Mouse (Mus musculus) small intestine, adult 2 months (tissue): ENCODE measurements around the gene Krt7.

Experiments
- CTCF ChIP-seq: fragments of 200-500 bp; IDR thresholded peaks from 2 replicates; pipeline ENCODE4 v1.5.1; 2012; ENCODE audit warnings: low read depth, mild to moderate bottlenecking, control low read depth, inconsistent platforms, low read length, moderate library complexity, mixed read lengths; ENCODE audit not compliant: insufficient replicate concordance, insufficient read length; ENCODE audit errors: extremely low read depth
- POLR2A ChIP-seq: fragments of 200-500 bp; IDR thresholded peaks from 2 replicates; pipeline ENCODE4 v1.6.1; 2012; ENCODE audit warnings: low read depth, mild to moderate bottlenecking, control low read depth, inconsistent platforms, low read length, moderate library complexity

GRCm38 (mm10) chr15:101372131-101372977 lies 38.5 kb upstream of the Krt7 start:
- no peak for TF ChIP-seq CTCF
- TF ChIP-seq POLR2A = no peak
